Mouse (Mus musculus) limb, embryonic 14.5 days (tissue): ENCODE data around the gene Prkab2. TPM values are rescaled to one million over a fixed set of nuclear protein-coding genes. Genes with fewer than 3 reads are reported as not detected.

Experiments used
- ATAC-seq: fragments of 200-750 bp; cut with Nextera tagmentation; 2 replicates; pipeline ENCODE4 v1.8.0; 2017; ENCODE audit warnings: low read depth, moderate number of reproducible peaks, moderate TSS enrichment; ENCODE audit not compliant: low FRiP score
- DNase-seq: peaks from one replicate; pipeline ENCODE4 v3.0.0-alpha.2; 2015; ENCODE audit warnings: low spot score
- H3K27ac ChIP-seq: fragments of 300-500 bp; sonication (generic); replicated peaks from 2 replicates; pipeline ENCODE4 v1.5.1; 2014; ENCODE audit warnings: low read depth, mild to moderate bottlenecking, low read length, moderate library complexity, mixed read lengths
- H3K27me3 ChIP-seq: fragments of 300-500 bp; sonication (generic); 2 replicates; pipeline ENCODE4 v1.6.1; 2014; ENCODE audit warnings: low read length, mixed read lengths; ENCODE audit not compliant: control insufficient read depth, insufficient read depth
- H3K36me3 ChIP-seq: fragments of 300-500 bp; sonication (generic); 2 replicates; pipeline ENCODE4 v1.6.1; 2014; ENCODE audit warnings: mild to moderate bottlenecking, low read length, moderate library complexity, mixed read lengths; ENCODE audit not compliant: control insufficient read depth, insufficient read depth
- H3K4me1 ChIP-seq: fragments of 300-500 bp; sonication (generic); 2 replicates; pipeline ENCODE4 v1.6.1; 2014; ENCODE audit warnings: antibody characterized with exemption, low read length, mixed read lengths; ENCODE audit not compliant: control insufficient read depth, insufficient read depth
- H3K4me2 ChIP-seq: fragments of 300-500 bp; sonication (generic); replicated peaks from 2 replicates; pipeline ENCODE4 v1.6.1; 2014; ENCODE audit warnings: low read depth, mild to moderate bottlenecking, low read length, moderate library complexity; ENCODE audit not compliant: severe bottlenecking
- H3K4me3 ChIP-seq: fragments of 300-500 bp; sonication (generic); replicated peaks from 2 replicates; pipeline ENCODE4 v1.5.1; 2014; ENCODE audit warnings: low read length
- H3K9ac ChIP-seq: fragments of 300-500 bp; sonication (generic); 2 replicates; pipeline ENCODE4 v1.6.1; 2014; ENCODE audit warnings: mild to moderate bottlenecking, low read depth, low read length, moderate library complexity; ENCODE audit not compliant: severe bottlenecking
- H3K9me3 ChIP-seq: fragments of 300-500 bp; sonication (generic); 2 replicates; pipeline ENCODE4 v1.6.1; 2016; ENCODE audit warnings: low read length; ENCODE audit not compliant: control insufficient read depth
- POLR2A ChIP-seq: fragments of 200-500 bp; IDR thresholded peaks from 2 replicates; pipeline ENCODE4 v1.8.0; 2012; ENCODE audit warnings: inconsistent platforms, mild to moderate bottlenecking, moderate library complexity, borderline replicate concordance; ENCODE audit not compliant: insufficient read depth, insufficient read length; ENCODE audit errors: extremely low read depth
- WGBS: fragments of 180-500 bp; shearing (Covaris S2); extraction: QIAGEN DNeasy Blood & Tissue Kit; methylation state at CpG from one replicate; pipeline ENCODE4 v1.1.7; 2014; 5-methylcytosine and 5-hydroxymethylcytosine counted together
- polyA plus RNA-seq, 2 experiments: library from polyadenylated mRNA; depleted of rRNA in 1 of 2; stranded (reverse) in 1 of 2; unstranded in 1 of 2; fragments of >200 nt; fragmentation: Nextera tagmentation in 1 of 2; extraction: Ambion mirVana in 1 of 2; gene quantifications; 2 replicates each; pipeline versions ENCODE4 v1.2.1 to v1.2.3; 2012 to 2014

The Prkab2 gene
- polyA plus RNA-seq, 2 experiments = 7.2 to 15.6 TPM

- no peak overlapping the region for H3K27ac ChIP-seq
- ATAC-seq (peak; percentile 55), DNase-seq (peak; percentile 81)
- H3K27me3 ChIP-seq = no peaks in the 10 kb centered on the region
- 19% methylated on average over 3 of the region's 3 CpGs for WGBS
- H3K4me1 ChIP-seq = peaks cover 7% of the 10 kb centered on the region
- no peaks in the 10 kb centered on the region for H3K36me3 ChIP-seq
- no peak overlapping the region for H3K9ac ChIP-seq
- H3K4me3 ChIP-seq = no peak overlapping the region
- H3K4me2 ChIP-seq = no peak overlapping the region
- TF ChIP-seq POLR2A = no peak
- H3K9me3 ChIP-seq = no peaks in the 10 kb centered on the region
Observed at GRCm38 (mm10) chr3:97634288-97634761, 23.7 kb upstream of the Prkab2 start.

GRCm38 (mm10) chr3:97641396-97641795 lies 16.6 kb upstream of the Prkab2 start:
- WGBS = 89% methylated on average over 4 of the region's 4 CpGs
- Histone ChIP-seq H3K4me2 (no peak overlapping the region), H3K27ac (no peak overlapping the region), H3K27me3 (no peaks in the 10 kb centered on the region), H3K4me3 (no peak overlapping the region), H3K4me1 (no peaks in the 10 kb centered on the region; the same call in 1 of the 2 replicates), H3K9ac (no peak overlapping the region), H3K9me3 (no peaks in the 10 kb centered on the region), H3K36me3 (no peaks in the 10 kb centered on the region)
- TF ChIP-seq POLR2A = no peak
- ATAC-seq (no peak), DNase-seq (no peak)

- no peak for ATAC-seq
- WGBS = 85% methylated on average over 8 of the region's 9 CpGs
Observed at GRCm38 (mm10) chr3:97642001-97642400, 16.0 kb upstream of the Prkab2 start.

GRCm38 (mm10) chr3:97648518-97648917 lies 9.5 kb upstream of the Prkab2 start:
- Histone ChIP-seq H3K4me1 (no peaks in the 10 kb centered on the region), H3K9ac (no peak overlapping the region), H3K27me3 (no peaks in the 10 kb centered on the region), H3K27ac (no peak overlapping the region), H3K9me3 (no peaks in the 10 kb centered on the region), H3K4me2 (no peak overlapping the region), H3K36me3 (no peaks in the 10 kb centered on the region), H3K4me3 (no peak overlapping the region)
- TF ChIP-seq POLR2A = no peak
- 35% methylated on average over 1 of the region's 1 CpGs for WGBS
- ATAC-seq = no peak
- DNase-seq = no peak

More at GRCm38 (mm10) chr3:97642001-97642400, 16.0 kb upstream of the Prkab2 start:
- no peak for DNase-seq
- no peaks in the 10 kb centered on the region; the same call in 1 of the 2 replicates for H3K4me1 ChIP-seq
- no peaks in the 10 kb centered on the region for H3K36me3 ChIP-seq
- no peak for TF ChIP-seq POLR2A
- no peaks in the 10 kb centered on the region for H3K9me3 ChIP-seq
- no peak overlapping the region for H3K4me2 ChIP-seq
- no peak overlapping the region for H3K27ac ChIP-seq
- no peak overlapping the region for H3K9ac ChIP-seq
- no peaks in the 10 kb centered on the region for H3K27me3 ChIP-seq
- H3K4me3 ChIP-seq = no peak overlapping the region

GRCm38 (mm10) chr3:97649022-97649421 lies 9.0 kb upstream of the Prkab2 start:
- 59% methylated on average over 3 of the region's 3 CpGs for WGBS
- Histone ChIP-seq H3K4me2 (no peak overlapping the region), H3K4me3 (no peak overlapping the region), H3K27ac (no peak overlapping the region), H3K36me3 (no peaks in the 10 kb centered on the region), H3K4me1 (no peaks in the 10 kb centered on the region), H3K9ac (no peak overlapping the region), H3K27me3 (no peaks in the 10 kb centered on the region), H3K9me3 (no peaks in the 10 kb centered on the region)
- ATAC-seq = no peak
- no peak for DNase-seq
- TF ChIP-seq POLR2A = no peak

- DNase-seq (no peak), ATAC-seq (no peak)
- Histone ChIP-seq H3K27me3 (no peaks in the 10 kb centered on the region), H3K9me3 (no peaks in the 10 kb centered on the region), H3K4me3 (no peak overlapping the region), H3K27ac (no peak overlapping the region), H3K9ac (no peak overlapping the region), H3K36me3 (no peaks in the 10 kb centered on the region), H3K4me1 (no peaks in the 10 kb centered on the region), H3K4me2 (no peak overlapping the region)
- no peak for TF ChIP-seq POLR2A
- WGBS = 74% methylated on average over 6 of the region's 6 CpGs
Observed at GRCm38 (mm10) chr3:97649469-97649868, 8.5 kb upstream of the Prkab2 start.
